Mouse (Mus musculus): ENCODE results near the gene Elfn2. TPM values are rescaled to one million over a fixed set of nuclear protein-coding genes. Genes with fewer than 3 reads are reported as not detected.

Elfn2 gene
- polyA plus RNA-seq, 1 experiment from 2014 or later: 0.17 TPM

- 57% methylated on average over 4 of the region's 4 CpGs for WGBS
- Histone ChIP-seq H3K4me3 (ENCODE audit: low read depth, low read length) (no peak overlapping the region), H3K9ac (ENCODE audit: low read depth, low read length) (no peak overlapping the region), H3K27ac (ENCODE audit: low read depth, low read length) (no peak overlapping the region), H3K4me1 (replicated peaks; ENCODE audit: control insufficient read depth, insufficient read depth, low read length) (no peaks in the 10 kb centered on the region), H3K36me3 (ENCODE audit: control insufficient read depth, insufficient read depth) (no peaks in the 10 kb centered on the region), H3K4me2 (replicated peaks; ENCODE audit: low read depth) (no peak overlapping the region), H3K27me3 (replicated peaks; ENCODE audit: control insufficient read depth, insufficient read depth, low read length) (peaks cover 9% of the 10 kb centered on the region; the same call in 1 of the 2 replicates), H3K9me3 (ENCODE audit: control insufficient read depth) (no peaks in the 10 kb centered on the region)
- no peak for TF ChIP-seq CTCF (IDR thresholded peaks at IDR 0.05; ENCODE audit: low read depth)
- no peak for ATAC-seq
These were observed 13.3 kb upstream of the Elfn2 start for GRCm38 (mm10) chr15:78731830-78732229.

- no peak overlapping the region for H3K4me2 ChIP-seq (replicated peaks; ENCODE audit: low read depth)
- no peaks in the 10 kb centered on the region for H3K36me3 ChIP-seq (ENCODE audit: control insufficient read depth, insufficient read depth)
- H3K9ac ChIP-seq (ENCODE audit: low read depth, low read length): no peak overlapping the region
- H3K9me3 ChIP-seq (ENCODE audit: control insufficient read depth): no peaks in the 10 kb centered on the region
- H3K27ac ChIP-seq (ENCODE audit: low read depth, low read length): no peak overlapping the region
- no peak for TF ChIP-seq CTCF (IDR thresholded peaks at IDR 0.05; ENCODE audit: low read depth)
- ATAC-seq: no peak
- peaks cover 5% of the 10 kb centered on the region; the same call in 1 of the 2 replicates for H3K27me3 ChIP-seq (replicated peaks; ENCODE audit: control insufficient read depth, insufficient read depth, low read length)
- no peaks in the 10 kb centered on the region for H3K4me1 ChIP-seq (replicated peaks; ENCODE audit: control insufficient read depth, insufficient read depth, low read length)
- H3K4me3 ChIP-seq (ENCODE audit: low read depth, low read length): no peak overlapping the region
- 74% methylated on average over 12 of the region's 12 CpGs for WGBS
These were observed 11.9 kb upstream of the Elfn2 start for GRCm38 (mm10) chr15:78730315-78731049.

GRCm38 (mm10) chr15:78726697-78727096 lies 8.1 kb upstream of the Elfn2 start:
- Histone ChIP-seq H3K4me2 (replicated peaks; ENCODE audit: low read depth) (no peak overlapping the region), H3K4me3 (ENCODE audit: low read depth, low read length) (no peak overlapping the region), H3K4me1 (replicated peaks; ENCODE audit: control insufficient read depth, insufficient read depth, low read length) (no peaks in the 10 kb centered on the region), H3K36me3 (ENCODE audit: control insufficient read depth, insufficient read depth) (no peaks in the 10 kb centered on the region), H3K9me3 (ENCODE audit: control insufficient read depth) (no peaks in the 10 kb centered on the region), H3K27ac (ENCODE audit: low read depth, low read length) (no peak overlapping the region), H3K9ac (ENCODE audit: low read depth, low read length) (no peak overlapping the region), H3K27me3 (replicated peaks; ENCODE audit: control insufficient read depth, insufficient read depth, low read length) (peaks cover 9% of the 10 kb centered on the region; the same call in 1 of the 2 replicates)
- ATAC-seq: no peak
- TF ChIP-seq CTCF (IDR thresholded peaks at IDR 0.05; ENCODE audit: low read depth): no peak
- WGBS: 53% methylated on average over 7 of the region's 7 CpGs

- Histone ChIP-seq H3K4me3 (ENCODE audit: low read depth, low read length) (no peak overlapping the region), H3K4me1 (replicated peaks; ENCODE audit: control insufficient read depth, insufficient read depth, low read length) (no peaks in the 10 kb centered on the region), H3K36me3 (ENCODE audit: control insufficient read depth, insufficient read depth) (no peaks in the 10 kb centered on the region), H3K9ac (ENCODE audit: low read depth, low read length) (no peak overlapping the region), H3K27ac (ENCODE audit: low read depth, low read length) (no peak overlapping the region), H3K27me3 (replicated peaks; ENCODE audit: control insufficient read depth, insufficient read depth, low read length) (peaks cover 48% of the 10 kb centered on the region), H3K9me3 (ENCODE audit: control insufficient read depth) (no peaks in the 10 kb centered on the region), H3K4me2 (replicated peaks; ENCODE audit: low read depth) (no peak overlapping the region)
- no peak for ATAC-seq
- no peak for TF ChIP-seq CTCF (IDR thresholded peaks at IDR 0.05; ENCODE audit: low read depth)
- WGBS: 63% methylated on average over 7 of the region's 7 CpGs
These were observed 2.0 kb upstream of the Elfn2 start for GRCm38 (mm10) chr15:78720532-78720931.

- 3% methylated on average over 16 of the region's 16 CpGs for WGBS
- ATAC-seq: no peak
- peak; percentile 80 for TF ChIP-seq CTCF (IDR thresholded peaks at IDR 0.05; ENCODE audit: low read depth)
- H3K36me3 ChIP-seq (ENCODE audit: control insufficient read depth, insufficient read depth): no peaks in the 10 kb centered on the region
- H3K4me2 ChIP-seq (replicated peaks; ENCODE audit: low read depth): no peak overlapping the region
- no peaks in the 10 kb centered on the region for H3K9me3 ChIP-seq (ENCODE audit: control insufficient read depth)
- H3K4me1 ChIP-seq (replicated peaks; ENCODE audit: control insufficient read depth, insufficient read depth, low read length): no peaks in the 10 kb centered on the region
- H3K27me3 ChIP-seq (replicated peaks; ENCODE audit: control insufficient read depth, insufficient read depth, low read length): peaks cover 53% of the 10 kb centered on the region
- no peak overlapping the region for H3K4me3 ChIP-seq (ENCODE audit: low read depth, low read length)
- no peak overlapping the region for H3K27ac ChIP-seq (ENCODE audit: low read depth, low read length)
- H3K9ac ChIP-seq (ENCODE audit: low read depth, low read length): no peak overlapping the region
These were observed 1.5 kb upstream of the Elfn2 start for GRCm38 (mm10) chr15:78720094-78720493.

- TF ChIP-seq CTCF (IDR thresholded peaks at IDR 0.05; ENCODE audit: low read depth): no peak
- no peak overlapping the region for H3K9ac ChIP-seq (ENCODE audit: low read depth, low read length)
- 9% methylated on average over 14 of the region's 14 CpGs for WGBS
- H3K4me3 ChIP-seq (ENCODE audit: low read depth, low read length): no peak overlapping the region
- peaks cover 55% of the 10 kb centered on the region for H3K27me3 ChIP-seq (replicated peaks; ENCODE audit: control insufficient read depth, insufficient read depth, low read length)
- no peaks in the 10 kb centered on the region for H3K36me3 ChIP-seq (ENCODE audit: control insufficient read depth, insufficient read depth)
- H3K9me3 ChIP-seq (ENCODE audit: control insufficient read depth): no peaks in the 10 kb centered on the region
- H3K4me1 ChIP-seq (replicated peaks; ENCODE audit: control insufficient read depth, insufficient read depth, low read length): no peaks in the 10 kb centered on the region
- no peak overlapping the region for H3K27ac ChIP-seq (ENCODE audit: low read depth, low read length)
- no peak for ATAC-seq
- peak overlapping the region; percentile 48; the same call in 1 of the 2 replicates for H3K4me2 ChIP-seq (replicated peaks; ENCODE audit: low read depth)
These were observed 845 bp upstream of the Elfn2 start for GRCm38 (mm10) chr15:78719416-78719815.
